Mouse (Mus musculus) lung, adult 2 months (tissue): ENCODE data around the gene Hsd17b3.

Experiments used
- CTCF ChIP-seq: fragments of 200-500 bp; IDR thresholded peaks from 2 replicates; pipeline ENCODE4 v1.5.1; 2011; ENCODE audit warnings: mild to moderate bottlenecking, low read length, control low read depth; ENCODE audit not compliant: insufficient read depth
- POLR2A ChIP-seq: fragments of 200-500 bp; IDR thresholded peaks from 2 replicates; pipeline ENCODE4 v1.6.1; 2011; ENCODE audit warnings: low read depth, mild to moderate bottlenecking, control low read depth, low read length, borderline replicate concordance; ENCODE audit errors: extremely low read depth

GRCm38 (mm10) chr13:64048467-64048866, 40.6 kb downstream of the Hsd17b3 start:
- TF ChIP-seq CTCF (no peak), POLR2A (no peak)
